Mouse (Mus musculus) myocyte (in vitro differentiated cells): Measurements from ENCODE around the gene Hdac9.

Source experiments
- CEBPB ChIP-seq: IDR thresholded peaks from 2 replicates; pipeline ENCODE4 v1.6.1; 2011; ENCODE audit warnings: mild to moderate bottlenecking, moderate library complexity; ENCODE audit not compliant: poor library complexity, insufficient read depth, severe bottlenecking
- E2F4 ChIP-seq: IDR thresholded peaks from one replicate; pipeline ENCODE4 v1.6.1; 2011; ENCODE audit warnings: mild to moderate bottlenecking, control low read depth, moderate library complexity; ENCODE audit not compliant: insufficient read depth
- MAX ChIP-seq: IDR thresholded peaks from one replicate; pipeline ENCODE4 v1.6.1; 2011; ENCODE audit warnings: low read depth, mild to moderate bottlenecking, control low read depth
- MYOD1 ChIP-seq, 3 experiments: IDR thresholded peaks; one replicate each; pipeline ENCODE4 v1.6.1; 2011; ENCODE audit warnings: control low read depth in 2 of 3, low read depth in 2 of 3, mild to moderate bottlenecking in 2 of 3, moderate library complexity in 1 of 3; ENCODE audit not compliant: insufficient read length in 2 of 3, control insufficient read depth in 1 of 3
- MYOG ChIP-seq, 3 experiments: IDR thresholded peaks; one replicate each; pipeline ENCODE4 v1.6.1; 2011; ENCODE audit warnings: control low read depth in 2 of 3, low read depth in 2 of 3, mild to moderate bottlenecking in 2 of 3; ENCODE audit not compliant: insufficient read length in 2 of 3, control insufficient read depth in 1 of 3, insufficient read depth in 1 of 3
- POLR2A ChIP-seq: IDR thresholded peaks from one replicate; pipeline ENCODE4 v1.6.1; 2011; ENCODE audit warnings: low read depth, mild to moderate bottlenecking, control low read depth, moderate library complexity; ENCODE audit not compliant: insufficient read length
- POLR2AphosphoS2 ChIP-seq: IDR thresholded peaks from one replicate; pipeline ENCODE4 v1.6.1; 2011; ENCODE audit warnings: low read depth, control low read depth; ENCODE audit not compliant: insufficient read length
- REST ChIP-seq: IDR thresholded peaks from one replicate; pipeline ENCODE4 v1.6.1; 2011; ENCODE audit warnings: mild to moderate bottlenecking, control low read depth, moderate library complexity; ENCODE audit not compliant: insufficient read depth, insufficient read length
- SRF ChIP-seq: IDR thresholded peaks from one replicate; pipeline ENCODE4 v1.6.1; 2011; ENCODE audit warnings: low read depth; ENCODE audit not compliant: control insufficient read depth, insufficient read length
- TCF12 ChIP-seq: IDR thresholded peaks from one replicate; pipeline ENCODE4 v1.6.1; 2011; ENCODE audit warnings: mild to moderate bottlenecking, control low read depth; ENCODE audit not compliant: poor library complexity, insufficient read depth, severe bottlenecking
- USF1 ChIP-seq: IDR thresholded peaks from one replicate; pipeline ENCODE4 v1.6.1; 2011; ENCODE audit warnings: low read depth, mild to moderate bottlenecking, control low read depth, moderate library complexity

DNA sequence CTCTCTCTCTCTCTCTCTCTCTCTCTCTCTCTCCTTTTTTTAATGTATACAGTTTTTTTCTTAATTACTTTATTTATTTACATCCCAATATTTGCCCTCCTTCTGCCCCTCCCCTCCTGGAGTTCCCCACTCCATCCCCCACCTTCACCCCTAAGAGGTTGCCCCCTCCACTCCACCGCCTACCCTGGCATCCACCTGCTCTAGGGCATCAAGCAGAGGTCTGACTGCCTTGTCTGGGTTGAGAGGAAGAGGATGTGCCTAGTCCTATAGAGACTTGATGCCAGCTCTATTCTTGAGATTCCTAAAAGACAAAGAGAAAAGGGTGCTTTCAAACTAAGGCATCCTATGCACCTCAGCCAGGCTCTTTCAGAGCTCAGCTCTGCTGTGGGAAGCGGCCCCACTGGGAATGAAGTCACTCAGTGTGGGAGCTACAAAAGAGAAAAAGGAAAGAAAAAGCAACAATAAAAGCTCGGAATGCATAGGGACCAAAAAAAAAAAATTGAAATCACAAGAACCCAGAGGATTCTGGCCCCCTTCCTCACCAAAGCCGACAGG lies 275.1 kb downstream of the Hdac9 start:
- TF ChIP-seq SRF (no peak), POLR2A (no peak), USF1 (no peak), MAX (no peak), E2F4 (no peak), POLR2AphosphoS2 (no peak), MYOG (IDR thresholded peaks at IDR 0.05; ENCODE audit: control insufficient read depth in 1 of 3, insufficient read depth in 1 of 3, insufficient read length in 2 of 3, low read depth in 2 of 3) (no peak), TCF12 (no peak), MYOD1 (IDR thresholded peaks at IDR 0.05; ENCODE audit: control insufficient read depth in 1 of 3, insufficient read length in 2 of 3, low read depth in 2 of 3) (no peak), REST (no peak), CEBPB (no peak)
